In the genomic region with DNA sequence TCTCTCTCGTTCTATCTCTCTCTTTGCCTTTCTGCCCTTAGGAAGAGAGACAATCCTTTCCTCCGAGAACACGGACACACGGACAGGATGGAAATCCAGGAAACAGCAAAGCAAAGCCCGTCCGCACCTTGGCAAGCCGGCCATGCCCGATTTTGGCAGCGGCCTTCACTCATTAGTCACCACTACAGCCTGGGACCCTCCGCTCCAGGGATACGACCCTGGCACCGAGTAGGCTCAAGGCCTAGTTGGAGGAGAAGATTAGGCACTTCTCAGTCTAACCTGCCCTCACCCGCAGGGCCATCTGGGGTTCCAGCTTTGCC, we compare ENCODE assay signal across 8 mouse cellular contexts. TPM values are rescaled to one million over a fixed set of nuclear protein-coding genes. Genes with fewer than 3 reads are reported as not detected.
A peak's percentile ranks its signal among the peaks of the same experiment; 100 is the strongest.
DNase-seq lines count a peak whose midpoint lies in the region; ATAC-seq and TF ChIP-seq lines count a peak whose summit lies in the region.

No protein-coding gene starts in this region.

- peak; percentile 45; the same call in 1 of the 2 replicates for TF ChIP-seq CTCF in thymus, adult 2 months (IDR thresholded peaks at IDR 0.05; ENCODE audit: borderline replicate concordance, control insufficient read depth, extremely low read depth, insufficient read depth, low read length, poor library complexity)
- no peak for TF ChIP-seq CTCF in olfactory bulb, adult 2 months (IDR thresholded peaks at IDR 0.05; ENCODE audit: insufficient read depth, low read depth, low read length)

- H3K27ac ChIP-seq in thymus, adult 2 months (ENCODE audit: control insufficient read depth, insufficient read depth, low read length): no peak overlapping the region
- H3K27ac ChIP-seq in limb, embryonic 13.5 days: peak overlapping the region; percentile 92
- no peak overlapping the region for H3K27ac ChIP-seq in olfactory bulb, adult 2 months (ENCODE audit: insufficient read depth, low read depth, low read length)

- peak; percentile 51 to 54 for DNase-seq in cerebellum, postnatal 36 days
- no peak for DNase-seq in cerebellum, adult 9-11 months
- DNase-seq in thymus, adult 2 months: no peak
- DNase-seq in thymus, postnatal 10 days (ENCODE audit: low spot score in 2 of 2): no peak
- DNase-seq in thymus, postnatal 14 days: no peak
- no peak for DNase-seq in adrenal gland, postnatal 10 days

- H3K4me2 ChIP-seq in limb, embryonic 13.5 days (replicated peaks): peak overlapping the region; percentile 89

- TF ChIP-seq POLR2A in thymus, adult 2 months (IDR thresholded peaks at IDR 0.05; ENCODE audit: control insufficient read depth, extremely low read depth, insufficient read depth, low read length, poor library complexity): no peak
- no peak for TF ChIP-seq POLR2A in olfactory bulb, adult 2 months (IDR thresholded peaks at IDR 0.05; ENCODE audit: insufficient read depth, low read depth, low read length)

- 12% methylated on average over 13 of the region's 13 CpGs for WGBS in thymus, adult 2 months
- 1% methylated on average over 13 of the region's 13 CpGs for WGBS in limb, embryonic 13.5 days
- WGBS in olfactory bulb, adult 2 months: 12% methylated on average over 13 of the region's 13 CpGs

- peak overlapping the region; percentile 92 for H3K9ac ChIP-seq in limb, embryonic 13.5 days

- 0 out of 2 replicates have a peak, but pooled peaks cover 2% of the 10 kb centered on the region for H3K27me3 ChIP-seq in thymus, adult 2 months (ENCODE audit: control insufficient read depth, insufficient read depth, low read length)
- no peaks in the 10 kb centered on the region for H3K27me3 ChIP-seq in limb, embryonic 13.5 days

- H3K9me3 ChIP-seq in limb, embryonic 13.5 days: no peaks in the 10 kb centered on the region

- no peaks in the 10 kb centered on the region for H3K36me3 ChIP-seq in thymus, adult 2 months (ENCODE audit: control insufficient read depth, insufficient read depth, low read length)
- H3K36me3 ChIP-seq in limb, embryonic 13.5 days: peaks cover 22% of the 10 kb centered on the region

- peak overlapping the region; percentile 95 for H3K4me3 ChIP-seq in thymus, adult 2 months (ENCODE audit: control insufficient read depth, insufficient read depth, low read length)
- peak overlapping the region; percentile 70 for H3K4me3 ChIP-seq in limb, embryonic 13.5 days
- peak overlapping the region; percentile 65 for H3K4me3 ChIP-seq in olfactory bulb, adult 2 months (ENCODE audit: insufficient read depth, low read depth, low read length)

- no peak for ATAC-seq in limb, embryonic 13.5 days (ENCODE audit: low FRiP score, low read depth)

- peaks cover 19% of the 10 kb centered on the region for H3K4me1 ChIP-seq in thymus, adult 2 months (replicated peaks; ENCODE audit: control insufficient read depth, insufficient read depth, low read length)
- peaks cover 71% of the 10 kb centered on the region for H3K4me1 ChIP-seq in limb, embryonic 13.5 days
- peaks cover 22% of the 10 kb centered on the region for H3K4me1 ChIP-seq in olfactory bulb, adult 2 months (ENCODE audit: control insufficient read depth, insufficient read depth, low read length)

RNA-seq across cellular contexts. Expression of a gene that starts 0.9 kb away (rescaled TPM):
- 11.9 and 15.8 TPM in 2 replicates for polyA plus RNA-seq in thymus, adult 2 months (2012; rRNA removed)
- 128 and 138 TPM in 2 replicates for polyA plus RNA-seq in limb, embryonic 13.5 days (2015; fragmentation: Nextera tagmentation; extraction: Ambion mirVana)
- polyA plus RNA-seq in olfactory bulb, adult 2 months (2012; ENCODE audit: insufficient read depth, insufficient read length, low replicate concordance, missing spikeins): not detected in 2 replicates
- total RNA-seq in adrenal gland, postnatal 10 days (2021): 10 to 100 TPM; 19.6 to 21.4 TPM

RNA-seq across cellular contexts. Expression of a gene that starts 17.4 kb away (rescaled TPM):
- 22.6 and 24.0 TPM in 2 replicates for polyA plus RNA-seq in thymus, adult 2 months (2012; rRNA removed)
- polyA plus RNA-seq in limb, embryonic 13.5 days (2015; fragmentation: Nextera tagmentation; extraction: Ambion mirVana): 26.4 and 26.5 TPM in 2 replicates
- polyA plus RNA-seq in olfactory bulb, adult 2 months (2012; ENCODE audit: insufficient read depth, insufficient read length, low replicate concordance, missing spikeins): not detected in 2 replicates
- 10 to 100 TPM; 31.9 to 34.9 TPM for total RNA-seq in adrenal gland, postnatal 10 days (2021)

RNA-seq across cellular contexts. Expression of a gene that starts 17.6 kb away (rescaled TPM):
- 68.3 and 91.0 TPM in 2 replicates for polyA plus RNA-seq in thymus, adult 2 months (2012; rRNA removed)
- 104 and 106 TPM in 2 replicates for polyA plus RNA-seq in limb, embryonic 13.5 days (2015; fragmentation: Nextera tagmentation; extraction: Ambion mirVana)
- not detected in 2 replicates for polyA plus RNA-seq in olfactory bulb, adult 2 months (2012; ENCODE audit: insufficient read depth, insufficient read length, low replicate concordance, missing spikeins)
- total RNA-seq in adrenal gland, postnatal 10 days (2021): 100 to 1,000 TPM; 142 to 147 TPM

RNA-seq across cellular contexts. Expression of a gene that starts 21.7 kb away (rescaled TPM):
- polyA plus RNA-seq in thymus, adult 2 months (2012; rRNA removed): 47.9 and 50.1 TPM in 2 replicates
- polyA plus RNA-seq in limb, embryonic 13.5 days (2015; fragmentation: Nextera tagmentation; extraction: Ambion mirVana): 63.2 and 66.0 TPM in 2 replicates
- not detected in 2 replicates for polyA plus RNA-seq in olfactory bulb, adult 2 months (2012; ENCODE audit: insufficient read depth, insufficient read length, low replicate concordance, missing spikeins)
- total RNA-seq in adrenal gland, postnatal 10 days (2021): 10 to 100 TPM; 48.5 to 61.7 TPM

RNA-seq across cellular contexts. Expression of a gene that starts 45.7 kb away (rescaled TPM):
- polyA plus RNA-seq in thymus, adult 2 months (2012; rRNA removed): 43.8 and 47.8 TPM in 2 replicates
- 67.6 and 73.9 TPM in 2 replicates for polyA plus RNA-seq in limb, embryonic 13.5 days (2015; fragmentation: Nextera tagmentation; extraction: Ambion mirVana)
- polyA plus RNA-seq in olfactory bulb, adult 2 months (2012; ENCODE audit: insufficient read depth, insufficient read length, low replicate concordance, missing spikeins): not detected in 2 replicates
- total RNA-seq in adrenal gland, postnatal 10 days (2021): 10 to 100 TPM; 24.0 to 27.1 TPM

Comparison
In these comparisons a context has a peak if more than half of its experiments do, and no peak if none do; other contexts are left out.
1. DNase-seq: peak in cerebellum, postnatal 36 days (2 of 2); none in cerebellum, adult 9-11 months (single experiment), thymus, adult 2 months (single experiment), thymus, postnatal 10 days (0 of 2), thymus, postnatal 14 days (single experiment) and adrenal gland, postnatal 10 days (single experiment).
2. RNA of a gene that starts 0.9 kb away (polyA plus RNA-seq): 128 to 138 TPM in limb, embryonic 13.5 days and 11.9 to 15.8 TPM in thymus, adult 2 months; not detected in olfactory bulb, adult 2 months; every median in the first group is over 10 times any median in the second.
3. RNA of a gene that starts 17.6 kb away (polyA plus RNA-seq): 104 to 106 TPM in limb, embryonic 13.5 days and 68.3 to 91.0 TPM in thymus, adult 2 months; not detected in olfactory bulb, adult 2 months; every median in the first group is over 10 times any median in the second.
4. Peak in every context shown above with its lines, with median percentiles within 50 percentile points of each other: H3K4me3 ChIP-seq.